Mouse (Mus musculus) stomach, postnatal 0 days (tissue): Measurements from ENCODE around the gene Tfap4. TPM values are rescaled to one million over a fixed set of nuclear protein-coding genes. Genes with fewer than 3 reads are reported as not detected.
A peak's percentile ranks its signal among the peaks of the same experiment; 100 is the strongest.

Source experiments
- ATAC-seq: fragments of 200-750 bp; cut with Nextera tagmentation; 2 replicates; pipeline ENCODE4 v1.8.0; 2017; ENCODE audit not compliant: low FRiP score, low TSS enrichment
- DNase-seq: peaks from one replicate; pipeline ENCODE4 v3.0.0-alpha.2; 2016; ENCODE audit warnings: low spot score
- H3K27ac ChIP-seq: fragments of 300-500 bp; sonication (generic); replicated peaks from 2 replicates; pipeline ENCODE4 v1.5.1; 2014; ENCODE audit warnings: mild to moderate bottlenecking, control low read depth
- H3K27me3 ChIP-seq: fragments of 300-500 bp; sonication (generic); 2 replicates; pipeline ENCODE4 v1.6.1; 2014; ENCODE audit warnings: low read length; ENCODE audit not compliant: control insufficient read depth, insufficient read depth
- H3K36me3 ChIP-seq: fragments of 300-500 bp; sonication (generic); 2 replicates; pipeline ENCODE4 v1.6.1; 2014; ENCODE audit warnings: low read length, mixed read lengths; ENCODE audit not compliant: control insufficient read depth, insufficient read depth
- H3K4me1 ChIP-seq: fragments of 300-500 bp; sonication (generic); replicated peaks from 2 replicates; pipeline ENCODE4 v1.6.1; 2014; ENCODE audit warnings: antibody characterized with exemption; ENCODE audit not compliant: control insufficient read depth, insufficient read depth
- H3K4me2 ChIP-seq: fragments of 300-500 bp; sonication (generic); replicated peaks from 2 replicates; pipeline ENCODE4 v1.6.1; 2014; ENCODE audit warnings: low read depth, mild to moderate bottlenecking, control low read depth, moderate library complexity
- H3K4me3 ChIP-seq: fragments of 300-500 bp; sonication (generic); 2 replicates; pipeline ENCODE4 v1.5.1; 2014; ENCODE audit warnings: low read depth, low read length, control low read depth
- H3K9ac ChIP-seq: fragments of 300-500 bp; sonication (generic); 2 replicates; pipeline ENCODE4 v1.6.1; 2014; ENCODE audit warnings: mild to moderate bottlenecking, low read length, control low read depth, mixed read lengths
- H3K9me3 ChIP-seq: fragments of 300-500 bp; sonication (generic); 2 replicates; pipeline ENCODE4 v1.6.1; 2016; ENCODE audit warnings: low read length; ENCODE audit not compliant: control insufficient read depth
- CTCF ChIP-seq: IDR thresholded peaks from 2 replicates; pipeline ENCODE4 v1.5.1; 2016; ENCODE audit warnings: antibody characterized with exemption, low read depth, mild to moderate bottlenecking, moderate library complexity
- EP300 ChIP-seq: optimal IDR thresholded peaks from 2 replicates; pipeline ENCODE3; 2016; ENCODE audit warnings: antibody characterized with exemption
- WGBS: fragments of 180-500 bp; shearing (Covaris S2); extraction: QIAGEN DNeasy Blood & Tissue Kit; methylation state at CpG from one replicate; pipeline ENCODE4 v1.1.7; 2014; 5-methylcytosine and 5-hydroxymethylcytosine counted together
- polyA plus RNA-seq: library from polyadenylated mRNA; unstranded; fragments of >200 nt; fragmentation: Nextera tagmentation; extraction: Ambion mirVana; gene quantifications from 2 replicates; pipeline ENCODE4 v1.2.1, GENCODE M21; 2015

The Tfap4 gene
- polyA plus RNA-seq, 1 experiment from 2014 or later, result 8.9 TPM

DNA sequence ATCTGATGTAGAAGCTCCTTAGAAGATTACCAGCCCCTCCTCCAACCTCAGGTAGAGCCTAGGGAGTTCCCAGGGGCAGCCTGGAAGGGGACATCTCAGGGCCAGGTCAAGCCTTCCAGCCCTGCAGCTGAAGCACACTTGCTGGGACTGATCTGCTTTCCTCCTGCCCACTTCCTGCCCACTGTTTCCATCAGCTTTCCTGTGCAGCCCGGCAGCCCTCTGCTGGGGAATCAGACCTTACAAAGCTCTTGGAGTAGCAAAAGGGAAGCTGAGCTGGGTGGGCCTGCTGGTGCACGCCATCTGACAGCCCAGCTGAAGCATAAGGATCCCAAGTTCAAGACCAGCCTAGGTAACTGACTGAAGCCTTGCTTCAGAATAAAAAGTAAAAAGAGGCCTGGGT lies 17.2 kb upstream of the Tfap4 start:
- Histone ChIP-seq H3K27me3 (no peaks in the 10 kb centered on the region), H3K36me3 (no peaks in the 10 kb centered on the region), H3K9ac (no peak overlapping the region), H3K9me3 (no peaks in the 10 kb centered on the region), H3K27ac (no peak overlapping the region), H3K4me1 (no peaks in the 10 kb centered on the region), H3K4me3 (no peak overlapping the region), H3K4me2 (no peak overlapping the region)
- DNase-seq (no peak), ATAC-seq (no peak)
- 50% methylated on average over 2 of the region's 2 CpGs for WGBS
- TF ChIP-seq EP300 (no peak), CTCF (no peak)

DNA sequence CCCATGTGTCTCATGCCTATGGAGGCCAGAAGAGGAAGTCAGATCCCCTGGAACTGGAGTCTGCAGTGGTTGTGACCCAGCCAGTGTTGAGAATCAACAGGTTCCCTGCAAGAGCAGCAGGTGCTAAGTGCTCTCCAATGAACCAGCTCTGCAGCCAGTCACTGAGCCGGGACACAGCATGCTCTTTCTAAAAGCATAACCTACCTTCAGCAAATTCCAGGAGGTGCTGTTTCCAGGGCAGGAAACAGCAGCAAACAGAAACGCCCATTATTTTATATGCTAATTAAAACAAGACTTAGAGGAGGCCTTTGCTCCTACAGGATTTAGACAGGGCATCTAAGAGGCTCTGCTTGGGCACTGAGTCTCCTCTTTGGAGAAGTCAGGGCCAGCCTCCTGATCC lies 16.4 kb upstream of the Tfap4 start:
- H3K27ac ChIP-seq, result no peak overlapping the region
- no peaks in the 10 kb centered on the region for H3K36me3 ChIP-seq
- H3K4me1 ChIP-seq, result no peaks in the 10 kb centered on the region
- no peak overlapping the region for H3K9ac ChIP-seq
- no peak overlapping the region for H3K4me3 ChIP-seq
- WGBS, result 65% methylated on average over 2 of the region's 2 CpGs
- no peak for DNase-seq
- H3K4me2 ChIP-seq, result no peak overlapping the region
- ATAC-seq, result no peak
- TF ChIP-seq EP300, result no peak
- no peaks in the 10 kb centered on the region for H3K9me3 ChIP-seq
- H3K27me3 ChIP-seq, result no peaks in the 10 kb centered on the region

DNA sequence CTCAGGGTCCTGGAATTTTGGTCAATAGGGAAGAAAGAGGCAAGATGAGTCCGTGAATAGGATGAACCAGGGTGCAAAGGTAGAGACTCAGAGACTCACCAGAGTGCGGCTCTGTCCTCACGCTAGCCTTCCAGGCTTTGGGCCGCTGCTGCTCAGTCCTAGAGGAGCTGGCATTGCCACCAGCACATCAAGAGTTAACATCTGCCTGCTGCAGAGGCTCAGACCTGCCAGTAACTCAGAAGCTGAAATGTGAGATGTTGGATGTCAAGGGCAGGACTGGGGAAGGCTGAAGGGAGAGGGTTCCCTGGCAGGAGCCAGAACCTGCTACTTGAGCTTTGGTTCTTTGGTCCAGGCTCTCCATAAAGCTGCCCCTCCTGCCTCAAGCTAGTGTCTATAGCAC lies 11.1 kb upstream of the Tfap4 start:
- ATAC-seq (peak; percentile 39; the same call in 1 of the 2 replicates), DNase-seq (no peak)
- no peak overlapping the region for H3K9ac ChIP-seq
- WGBS, result 68% methylated on average over 4 of the region's 4 CpGs
- no peak overlapping the region for H3K27ac ChIP-seq
- no peaks in the 10 kb centered on the region for H3K4me1 ChIP-seq
- H3K4me3 ChIP-seq, result no peak overlapping the region
- H3K9me3 ChIP-seq, result no peaks in the 10 kb centered on the region
- H3K36me3 ChIP-seq, result no peaks in the 10 kb centered on the region
- H3K4me2 ChIP-seq, result no peak overlapping the region
- TF ChIP-seq EP300 (no peak), CTCF (no peak)
- H3K27me3 ChIP-seq, result no peaks in the 10 kb centered on the region

DNA sequence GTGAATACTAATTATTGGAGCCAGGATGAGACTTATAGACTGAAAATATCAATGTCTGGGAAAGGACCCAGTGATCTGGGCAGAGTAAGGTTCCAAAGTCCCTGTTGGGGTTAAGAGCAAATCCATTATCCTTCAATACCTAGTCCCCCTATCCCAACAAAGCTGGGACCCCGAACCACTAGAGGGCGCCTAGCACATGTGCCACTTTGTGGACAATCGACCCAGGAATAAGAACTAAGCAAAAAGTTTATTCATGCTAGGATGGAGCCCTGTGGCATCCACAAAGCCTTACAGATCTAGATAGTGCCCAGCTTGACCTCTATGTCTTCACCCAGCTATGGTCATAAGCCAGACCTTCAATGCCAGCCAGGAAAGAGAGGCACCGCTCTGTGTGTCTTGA lies 8.3 kb upstream of the Tfap4 start:
- no peak overlapping the region for H3K27ac ChIP-seq
- no peak overlapping the region for H3K4me2 ChIP-seq
- H3K9ac ChIP-seq, result no peak overlapping the region
- TF ChIP-seq CTCF (peak; percentile 94), EP300 (no peak)
- H3K4me3 ChIP-seq, result no peak overlapping the region
- no peaks in the 10 kb centered on the region for H3K9me3 ChIP-seq
- H3K27me3 ChIP-seq, result no peaks in the 10 kb centered on the region
- H3K4me1 ChIP-seq, result no peaks in the 10 kb centered on the region
- ATAC-seq, result peak; percentile 56
- DNase-seq, result peak; percentile 86
- 15% methylated on average over 4 of the region's 4 CpGs for WGBS
- H3K36me3 ChIP-seq, result no peaks in the 10 kb centered on the region

DNA sequence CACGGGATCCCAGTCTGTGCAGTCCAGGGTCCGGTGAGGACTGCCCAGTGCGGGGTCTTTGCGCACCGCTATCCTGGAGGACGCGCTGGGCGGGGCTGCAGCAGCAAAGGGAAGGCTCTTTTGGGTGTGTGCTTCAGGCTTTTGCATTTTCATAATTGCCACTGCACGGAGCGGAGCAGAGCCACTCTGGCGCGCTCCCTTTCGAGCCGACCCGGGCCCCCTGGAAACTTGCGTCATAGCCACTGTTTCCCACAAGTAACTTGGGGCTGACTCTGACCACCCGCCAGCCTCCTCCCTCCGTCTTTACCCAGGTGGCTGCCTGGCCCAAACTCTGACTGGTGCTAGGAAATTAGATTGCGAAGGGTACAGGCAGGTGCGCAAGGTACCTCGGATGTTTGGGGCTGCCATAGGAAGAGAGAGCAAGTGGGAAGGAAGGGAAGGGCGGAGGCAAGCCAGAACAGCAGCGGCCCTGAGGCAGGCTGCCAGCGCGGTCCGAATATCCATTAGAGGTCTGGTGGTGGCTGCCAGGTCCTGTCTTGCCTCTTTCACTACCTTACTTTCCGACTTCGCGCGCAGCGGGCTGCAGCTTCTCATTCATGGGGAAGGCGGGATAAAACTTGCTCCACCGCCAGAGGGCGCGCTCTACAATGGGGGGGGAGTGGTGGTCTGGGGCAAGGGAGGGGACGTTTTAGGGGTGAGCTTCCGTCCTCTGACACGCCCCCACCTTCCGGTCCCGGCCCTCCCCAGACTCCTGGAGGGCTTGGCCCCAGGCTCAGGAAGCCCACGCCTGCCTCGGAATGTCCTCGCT lies 695 bp upstream of the Tfap4 start:
- DNase-seq, result peak; percentile 83

DNA sequence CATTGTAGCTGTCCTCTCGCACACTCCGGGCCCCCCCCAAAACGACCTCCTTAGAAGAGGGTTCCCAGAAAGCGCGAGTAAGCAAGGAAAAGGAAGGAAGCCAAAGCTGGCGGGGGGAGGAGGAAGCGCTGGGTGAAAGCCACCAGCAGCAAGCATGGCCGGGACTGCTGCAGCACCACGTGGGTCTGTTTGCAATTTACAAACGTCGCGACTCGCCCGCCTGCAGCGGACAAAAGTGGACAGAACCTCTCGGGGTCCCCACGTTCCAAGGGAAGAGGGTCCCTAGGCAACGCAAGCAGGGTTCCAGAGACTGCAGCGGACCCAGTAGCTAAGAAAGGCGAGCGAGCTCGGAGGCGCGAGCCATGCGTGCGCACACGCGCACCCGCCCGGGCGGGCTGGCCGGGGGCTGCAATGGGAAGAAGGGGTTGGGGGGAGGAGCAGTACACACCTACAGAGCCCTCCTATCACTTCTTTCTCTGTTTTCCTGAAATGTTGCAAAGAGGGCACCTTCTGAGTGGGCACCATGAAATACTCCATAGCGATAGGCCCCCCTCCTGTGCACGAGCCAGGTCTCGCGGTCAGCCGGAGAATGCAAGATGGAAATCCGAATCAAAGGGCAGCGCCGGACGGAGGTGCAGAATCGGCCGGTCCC lies 548 bp downstream of the Tfap4 start:
- Histone ChIP-seq H3K4me3 (peak overlapping the region; percentile 75), H3K9ac (peak overlapping the region; percentile 80), H3K27me3 (no peaks in the 10 kb centered on the region), H3K9me3 (no peaks in the 10 kb centered on the region), H3K4me2 (peak overlapping the region; percentile 94), H3K27ac (peak overlapping the region; percentile 95), H3K36me3 (no peaks in the 10 kb centered on the region), H3K4me1 (peaks cover 5% of the 10 kb centered on the region; the same call in 1 of the 2 replicates)
- DNase-seq (no peak), ATAC-seq (peak; percentile 24)
- TF ChIP-seq CTCF (no peak), EP300 (peak; percentile 11)
- 0% methylated on average over 43 of the region's 43 CpGs for WGBS

More for the DNA sequence above, 695 bp upstream of the Tfap4 start:
- TF ChIP-seq CTCF (peak; percentile 85), EP300 (no peak)
- WGBS, result under 1% methylated on average over 42 of the region's 43 CpGs
- ATAC-seq, result peak; percentile 46
- no peaks in the 10 kb centered on the region for H3K27me3 ChIP-seq
- peak overlapping the region; percentile 95 for H3K27ac ChIP-seq
- H3K4me3 ChIP-seq, result peak overlapping the region; percentile 75
- peaks cover 5% of the 10 kb centered on the region; the same call in 1 of the 2 replicates for H3K4me1 ChIP-seq
- H3K9me3 ChIP-seq, result no peaks in the 10 kb centered on the region
- peak overlapping the region; percentile 80 for H3K9ac ChIP-seq
- peak overlapping the region; percentile 94 for H3K4me2 ChIP-seq
- H3K36me3 ChIP-seq, result no peaks in the 10 kb centered on the region
